Mouse (Mus musculus) bone marrow, adult 2 months (tissue): Measurements from ENCODE around the gene Cmklr1.

Source experiments
- CTCF ChIP-seq: fragments of 200-500 bp; IDR thresholded peaks from 2 replicates; pipeline ENCODE4 v1.5.1; 2011; ENCODE audit warnings: low read length, control low read depth; ENCODE audit not compliant: control insufficient read depth, insufficient read depth
- POLR2A ChIP-seq: fragments of 200-500 bp; IDR thresholded peaks from 2 replicates; pipeline ENCODE4 v1.6.1; 2011; ENCODE audit warnings: low read depth, mild to moderate bottlenecking, control low read depth, low read length, borderline replicate concordance; ENCODE audit not compliant: control insufficient read depth

- TF ChIP-seq POLR2A, result no peak
- no peak for TF ChIP-seq CTCF
These were observed 14.2 kb downstream of the Cmklr1 start for GRCm38 (mm10) chr5:113635861-113636565.
